10 mouse cellular contexts compared by ENCODE assay signal in the genomic region with DNA sequence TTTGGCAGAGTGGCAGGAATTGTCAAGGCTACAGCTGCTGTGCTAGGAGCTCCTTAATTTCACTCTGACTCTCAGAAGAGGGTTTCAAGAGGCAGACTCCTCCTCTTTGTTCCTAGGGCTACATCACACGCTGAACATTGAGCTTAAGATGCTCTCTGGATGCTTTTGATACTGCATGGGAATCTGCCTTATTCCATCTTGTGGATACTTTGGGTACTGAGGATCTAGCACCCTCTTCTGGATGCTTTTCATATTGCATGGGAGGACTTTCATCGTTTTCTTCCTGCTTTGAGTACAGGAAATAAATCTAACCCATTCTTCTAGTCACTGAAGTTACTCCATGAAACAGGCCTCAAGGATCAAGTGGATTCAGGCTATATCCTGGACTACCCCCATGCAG.
DNase-seq lines count a peak whose midpoint lies in the region; ATAC-seq and TF ChIP-seq lines count a peak whose summit lies in the region.
"Had no signal": no experiment of that assay in that cellular context is flagged by ENCODE, and none has a peak within 500 bp of the region (broad histone marks: within the 10 kb centered on the region; RNA-seq: fewer than 3 reads in every experiment).

No protein-coding gene starts in this region.

- peak; percentile 57 for TF ChIP-seq CTCF in gastrocnemius, adult 2 months (IDR thresholded peaks at IDR 0.05)

- no peak for DNase-seq in gastrocnemius, adult 2 months
- no peak for DNase-seq in gastrocnemius, postnatal 4 days (ENCODE audit: low spot score in 2 of 2)
- DNase-seq in MN1 (ENCODE audit: low spot score) = peak; percentile 15
- peak; percentile 83 for DNase-seq in embryonic facial prominence, embryonic 11.5 days (ENCODE audit: low spot score)
- no peak for DNase-seq in B cell, adult 2 months
- DNase-seq in gastrocnemius, postnatal 10 days = no peak
- DNase-seq: liver, embryonic 13.5 days had no signal

- no peak overlapping the region for H3K9ac ChIP-seq in embryonic facial prominence, embryonic 11.5 days (replicated peaks; ENCODE audit: low read length)
- H3K9ac ChIP-seq in intestine, embryonic 16.5 days (ENCODE audit: low read depth, low read length) = no peak overlapping the region
- no peak overlapping the region for H3K9ac ChIP-seq in midbrain, embryonic 12.5 days (replicated peaks)
- H3K9ac ChIP-seq: liver, embryonic 13.5 days had no signal

- no peak overlapping the region for H3K27ac ChIP-seq in gastrocnemius, adult 2 months
- no peak overlapping the region for H3K27ac ChIP-seq in embryonic facial prominence, embryonic 11.5 days (replicated peaks; ENCODE audit: low read depth, low read length)
- no peak overlapping the region for H3K27ac ChIP-seq in intestine, embryonic 16.5 days (ENCODE audit: low read length)
- H3K27ac ChIP-seq in midbrain, embryonic 12.5 days (replicated peaks) = no peak overlapping the region
- H3K27ac ChIP-seq: liver, embryonic 13.5 days had no signal

- 9% methylated on average over 2 of the region's 2 CpGs for WGBS in embryonic facial prominence, embryonic 11.5 days
- WGBS in intestine, embryonic 16.5 days = 9% methylated on average over 2 of the region's 2 CpGs
- 2% methylated on average over 2 of the region's 2 CpGs for WGBS in midbrain, embryonic 12.5 days

- ATAC-seq in embryonic facial prominence, embryonic 11.5 days (replicated peaks; ENCODE audit: insufficient number of reproducible peaks, low FRiP score, low TSS enrichment, low read depth) = no peak
- 0 out of 2 replicates have a peak, but pooled peaks have one; percentile 36 for ATAC-seq in intestine, embryonic 16.5 days
- ATAC-seq in midbrain, embryonic 12.5 days (ENCODE audit: low FRiP score, low read depth) = peak; percentile 70

- no peaks in the 10 kb centered on the region for H3K36me3 ChIP-seq in embryonic facial prominence, embryonic 11.5 days (replicated peaks; ENCODE audit: control insufficient read depth, insufficient read depth, low read depth, low read length)
- H3K36me3 ChIP-seq in intestine, embryonic 16.5 days (ENCODE audit: control insufficient read depth, insufficient read depth, low read length) = no peaks in the 10 kb centered on the region
- no peaks in the 10 kb centered on the region for H3K36me3 ChIP-seq in midbrain, embryonic 12.5 days
- H3K36me3 ChIP-seq: liver, embryonic 13.5 days had no signal

- no peaks in the 10 kb centered on the region for H3K9me3 ChIP-seq in embryonic facial prominence, embryonic 11.5 days (replicated peaks; ENCODE audit: control insufficient read depth, low read length)
- no peaks in the 10 kb centered on the region for H3K9me3 ChIP-seq in intestine, embryonic 16.5 days (ENCODE audit: control insufficient read depth, low read length)
- no peaks in the 10 kb centered on the region for H3K9me3 ChIP-seq in midbrain, embryonic 12.5 days
- H3K9me3 ChIP-seq: liver, embryonic 13.5 days had no signal

- H3K27me3 ChIP-seq in embryonic facial prominence, embryonic 11.5 days (ENCODE audit: control insufficient read depth, insufficient read depth, low read length) = no peaks in the 10 kb centered on the region
- no peaks in the 10 kb centered on the region for H3K27me3 ChIP-seq in intestine, embryonic 16.5 days (replicated peaks; ENCODE audit: control insufficient read depth, insufficient read depth, low read length)
- H3K27me3 ChIP-seq in midbrain, embryonic 12.5 days = no peaks in the 10 kb centered on the region
- H3K27me3 ChIP-seq: liver, embryonic 13.5 days had no signal

- no peak overlapping the region for H3K4me3 ChIP-seq in gastrocnemius, adult 2 months
- H3K4me3 ChIP-seq in embryonic facial prominence, embryonic 11.5 days (ENCODE audit: low read depth, low read length) = no peak overlapping the region
- H3K4me3 ChIP-seq in intestine, embryonic 16.5 days (ENCODE audit: low read length) = no peak overlapping the region
- no peak overlapping the region for H3K4me3 ChIP-seq in midbrain, embryonic 12.5 days
- H3K4me3 ChIP-seq: erythroblast, embryonic 14.5 days; liver, embryonic 13.5 days had no signal

- H3K4me2 ChIP-seq in embryonic facial prominence, embryonic 11.5 days (ENCODE audit: low read depth, low read length) = no peak overlapping the region
- H3K4me2 ChIP-seq in intestine, embryonic 16.5 days (ENCODE audit: low read depth, low read length) = no peak overlapping the region
- no peak overlapping the region for H3K4me2 ChIP-seq in midbrain, embryonic 12.5 days (replicated peaks)
- H3K4me2 ChIP-seq: liver, embryonic 13.5 days had no signal

- H3K4me1 ChIP-seq in embryonic facial prominence, embryonic 11.5 days (ENCODE audit: control insufficient read depth, insufficient read depth, low read length) = no peaks in the 10 kb centered on the region
- H3K4me1 ChIP-seq in intestine, embryonic 16.5 days (ENCODE audit: control insufficient read depth, insufficient read depth, low read length) = no peaks in the 10 kb centered on the region
- H3K4me1 ChIP-seq in midbrain, embryonic 12.5 days = no peaks in the 10 kb centered on the region
- H3K4me1 ChIP-seq: liver, embryonic 13.5 days had no signal

- intact Hi-C loops in gastrocnemius, adult 2 months (cut with DNase I) = no loop called here

Comparison
In these comparisons a context has a peak if more than half of its experiments do, and no peak if none do; other contexts are left out.
1. DNase-seq: peak in MN1 (single experiment) and embryonic facial prominence, embryonic 11.5 days (single experiment); none in gastrocnemius, adult 2 months (single experiment), gastrocnemius, postnatal 4 days (0 of 2), B cell, adult 2 months (0 of 2) and gastrocnemius, postnatal 10 days (single experiment).